Mouse (Mus musculus) B cell, adult 2 months (primary cell): ENCODE measurements around the gene Rasip1.

Source experiments
- DNase-seq, 2 experiments: peaks; one replicate each; pipeline ENCODE4 v3.0.0; 2022

Gene Rasip1

GRCm38 (mm10) chr7:45627261-45627660 lies at the start of gene Rasip1:
Rasip1 (plus strand) TSS chr7:45627488.
- no peak for DNase-seq

GRCm38 (mm10) chr7:45585923-45586322 lies 41.4 kb upstream of the Rasip1 start:
- DNase-seq, result no peak

GRCm38 (mm10) chr7:45587631-45588592 lies 39.4 kb upstream of the Rasip1 start:
- no peak for DNase-seq

- peak; percentile 84 to 87 for DNase-seq
Observed at GRCm38 (mm10) chr7:45589173-45589572, 38.1 kb upstream of the Rasip1 start.

GRCm38 (mm10) chr7:45589898-45590297 lies 37.4 kb upstream of the Rasip1 start:
- DNase-seq, result no peak

- no peak for DNase-seq
Observed at GRCm38 (mm10) chr7:45590874-45591273, 36.4 kb upstream of the Rasip1 start.

GRCm38 (mm10) chr7:45591880-45592279 lies 35.4 kb upstream of the Rasip1 start:
- DNase-seq, result peak; percentile 64 to 75

GRCm38 (mm10) chr7:45593118-45593815 lies 34.0 kb upstream of the Rasip1 start:
- DNase-seq, result peak; percentile 87

- no peak for DNase-seq
Observed at GRCm38 (mm10) chr7:45595176-45595575, 32.1 kb upstream of the Rasip1 start.

- no peak for DNase-seq
Observed at GRCm38 (mm10) chr7:45596107-45596506, 31.2 kb upstream of the Rasip1 start.

- no peak for DNase-seq
Observed at GRCm38 (mm10) chr7:45597013-45597412, 30.3 kb upstream of the Rasip1 start.

- DNase-seq, result no peak
Observed at GRCm38 (mm10) chr7:45597527-45597926, 29.8 kb upstream of the Rasip1 start.

GRCm38 (mm10) chr7:45598960-45599879 lies 28.1 kb upstream of the Rasip1 start:
- no peak for DNase-seq

GRCm38 (mm10) chr7:45605704-45606289 lies 21.5 kb upstream of the Rasip1 start:
- DNase-seq, result no peak

GRCm38 (mm10) chr7:45609511-45609910 lies 17.8 kb upstream of the Rasip1 start:
- DNase-seq, result no peak

- DNase-seq, result no peak
Observed at GRCm38 (mm10) chr7:45616277-45616676, 11.0 kb upstream of the Rasip1 start.

- no peak for DNase-seq
Observed at GRCm38 (mm10) chr7:45617042-45617695, 10.1 kb upstream of the Rasip1 start, which contains the start of gene Fut1. Fut1 (plus strand) TSS chr7:45617289.

GRCm38 (mm10) chr7:45618316-45618715 lies 9.0 kb upstream of the Rasip1 start:
- DNase-seq, result no peak

GRCm38 (mm10) chr7:45619592-45619991 lies 7.7 kb upstream of the Rasip1 start:
- no peak for DNase-seq

- peak; percentile 38 to 57 for DNase-seq
Observed at GRCm38 (mm10) chr7:45621443-45621842, 5.8 kb upstream of the Rasip1 start, which contains the start of gene Izumo1. Izumo1 (plus strand) TSS chr7:45621811.

- no peak for DNase-seq
Observed at GRCm38 (mm10) chr7:45623507-45623906, 3.8 kb upstream of the Rasip1 start.

GRCm38 (mm10) chr7:45624718-45625117 lies 2.6 kb upstream of the Rasip1 start:
- no peak for DNase-seq
